Mouse (Mus musculus) adrenal gland, postnatal 0 days (tissue): ENCODE measurements around the gene Wdr5b. TPM values are rescaled to one million over a fixed set of nuclear protein-coding genes. Genes with fewer than 3 reads are reported as not detected.

ENCODE experiments used
- polyA plus RNA-seq: library from polyadenylated mRNA; unstranded; fragments of >200 nt; fragmentation: Nextera tagmentation; extraction: Ambion mirVana; gene quantifications from 2 replicates; pipeline ENCODE4 v1.2.1, GENCODE M21; 2015

Wdr5b gene
- polyA plus RNA-seq: 5.3 and 5.7 TPM in 2 replicates

DNA sequence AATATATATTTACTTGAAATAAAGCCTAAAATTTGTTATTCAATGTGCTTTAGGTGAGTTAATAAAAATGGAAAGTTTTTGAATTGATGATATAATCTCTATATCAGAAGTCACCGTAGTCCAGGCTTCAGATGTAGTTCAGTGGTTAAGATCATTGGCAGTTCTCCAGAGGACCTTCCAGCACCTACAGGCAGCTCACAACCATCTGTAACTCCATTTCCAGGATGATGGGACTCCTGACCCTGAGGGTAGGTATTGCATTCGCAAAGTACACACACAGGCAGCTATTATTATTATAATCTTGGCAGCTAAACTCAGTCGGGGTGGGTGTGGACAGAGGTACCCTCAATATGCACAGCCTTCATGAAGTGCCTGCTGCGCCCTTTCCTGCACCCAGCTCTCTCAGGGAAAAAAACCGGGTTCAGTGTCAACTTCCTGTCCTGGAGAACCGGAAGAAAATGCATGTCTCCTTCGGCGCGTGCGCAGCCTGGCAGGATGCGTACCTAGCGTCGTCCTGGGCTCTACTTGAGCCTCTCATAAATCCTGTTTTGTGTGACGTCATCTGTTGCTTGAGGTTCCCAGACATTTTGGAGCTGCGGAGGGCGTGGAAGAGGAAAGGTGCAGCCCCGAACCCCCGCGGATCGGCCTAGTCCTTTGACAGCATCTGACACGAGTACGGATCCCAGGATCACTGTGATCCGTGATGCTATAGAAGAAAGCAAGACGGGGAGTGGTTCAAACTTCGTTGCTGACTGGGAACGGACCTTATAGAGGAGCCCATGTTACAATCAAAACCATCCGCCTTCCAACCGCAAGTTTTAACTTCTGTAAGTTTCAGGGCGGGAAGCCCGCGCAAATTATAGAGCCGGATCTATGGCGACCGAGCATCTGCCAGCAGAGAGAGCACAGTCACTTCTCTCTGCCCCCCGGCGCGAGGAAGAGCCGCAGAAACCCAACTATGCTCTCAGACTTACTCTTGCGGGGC is at the start of gene Wdr5b:
Gene Wdr5b (plus strand): TSS at position 551 of the 985 bp plus-strand sequence.

GRCm38 (mm10) chr16:36071450-36072379 is 30.7 kb downstream of the Wdr5b start, which contains the start of the genes Fam162a and Ccdc58:
Gene Fam162a, minus strand, starts transcription at chr16:36071594.
Gene Ccdc58, plus strand, starts transcription at chr16:36071685.

Other genes with a start within 250 kb of the Wdr5b start
- gene Parp14, start 169.6 kb upstream of the Wdr5b start, polyA plus RNA-seq: 2.3 and 3.6 TPM in 2 replicates
- 13.1 and 18.2 TPM in 2 replicates for gene Parp9, start 102.7 kb upstream of the Wdr5b start, polyA plus RNA-seq
- gene Dtx3l, start 102.0 kb upstream of the Wdr5b start, polyA plus RNA-seq: 4.4 and 5.1 TPM in 2 replicates
- 13.0 and 19.4 TPM in 2 replicates for gene Kpna1, start 62.4 kb upstream of the Wdr5b start, polyA plus RNA-seq
- gene Fam162a, start 30.4 kb downstream of the Wdr5b start, polyA plus RNA-seq: 407 and 445 TPM in 2 replicates
- gene Ccdc58, start 30.5 kb downstream of the Wdr5b start, polyA plus RNA-seq: 97.1 and 117 TPM in 2 replicates
- 1.3 TPM in 1 of 2 replicates, not detected in the other for gene Csta1, start 90.1 kb downstream of the Wdr5b start, polyA plus RNA-seq
- 15.1 and 21.6 TPM in 2 replicates for gene Stfa2l1, start 115.6 kb downstream of the Wdr5b start, polyA plus RNA-seq
- 40.0 and 104 TPM in 2 replicates for gene Gm5483, start 143.0 kb downstream of the Wdr5b start, polyA plus RNA-seq
- gene Gm5416, start 169.2 kb downstream of the Wdr5b start, polyA plus RNA-seq: 2.9 and 6.2 TPM in 2 replicates
- gene 2010005H15Rik, start 180.3 kb downstream of the Wdr5b start, polyA plus RNA-seq: 24.4 and 62.6 TPM in 2 replicates
- gene Stfa1, start 235.8 kb downstream of the Wdr5b start, polyA plus RNA-seq: 92.8 and 206 TPM in 2 replicates